Mouse (Mus musculus) stomach, embryonic 15.5 days (tissue): ENCODE measurements at regions not wholly inside any gene's neighbourhood (a gene's known extent, or its start where the extent isn't known, plus 50 kb on each side); places are given as distances from the start of the nearest gene placed in this dataset.
"Not testable (repeated sequence)": the region's sequence is repeated elsewhere in the genome, so short reads cannot be mapped to it uniquely, and the experiment has no call there.

Source experiments
- ATAC-seq: fragments of 200-750 bp; cut with Nextera tagmentation; 2 replicates; pipeline ENCODE4 v1.8.0; 2017; ENCODE audit warnings: low read depth, moderate number of reproducible peaks, moderate TSS enrichment; ENCODE audit not compliant: insufficient read depth, low FRiP score
- H3K27ac ChIP-seq: fragments of 300-500 bp; sonication (generic); 2 replicates; pipeline ENCODE4 v1.5.1; 2015; ENCODE audit warnings: mild to moderate bottlenecking, inconsistent platforms
- H3K27me3 ChIP-seq: fragments of 300-500 bp; sonication (generic); replicated peaks from 2 replicates; pipeline ENCODE4 v1.6.1; 2015; ENCODE audit warnings: inconsistent platforms
- H3K36me3 ChIP-seq: fragments of 300-500 bp; sonication (generic); 2 replicates; pipeline ENCODE4 v1.6.1; 2015; ENCODE audit warnings: inconsistent platforms
- H3K4me1 ChIP-seq: fragments of 300-500 bp; sonication (generic); 2 replicates; pipeline ENCODE4 v1.6.1; 2015; ENCODE audit warnings: inconsistent platforms
- H3K4me2 ChIP-seq: fragments of 300-500 bp; sonication (generic); 2 replicates; pipeline ENCODE4 v1.6.1; 2015; ENCODE audit warnings: mild to moderate bottlenecking, inconsistent platforms
- H3K4me3 ChIP-seq: fragments of 300-500 bp; sonication (generic); replicated peaks from 2 replicates; pipeline ENCODE4 v1.5.1; 2015; ENCODE audit warnings: inconsistent platforms
- H3K9ac ChIP-seq: fragments of 300-500 bp; sonication (generic); 2 replicates; pipeline ENCODE4 v1.6.1; 2015; ENCODE audit warnings: inconsistent platforms
- H3K9me3 ChIP-seq: fragments of 300-500 bp; sonication (generic); 2 replicates; pipeline ENCODE4 v1.6.1; 2016; ENCODE audit warnings: inconsistent platforms
- WGBS: fragments of 180-500 bp; shearing (Covaris S2); methylation state at CpG from one replicate; pipeline ENCODE4 v1.1.7; 2015; 5-methylcytosine and 5-hydroxymethylcytosine counted together

- no peak overlapping the region for H3K4me2 ChIP-seq
- H3K9ac ChIP-seq, result no peak overlapping the region
- H3K4me3 ChIP-seq, result no peak overlapping the region
- H3K9me3 ChIP-seq, result no peaks in the 10 kb centered on the region
- H3K36me3 ChIP-seq, result no peaks in the 10 kb centered on the region
- no peak overlapping the region for H3K27ac ChIP-seq
- no peaks in the 10 kb centered on the region for H3K27me3 ChIP-seq
- peak; percentile 27; the same call in 1 of the 2 replicates for ATAC-seq
- WGBS, result 13% methylated on average over 7 of the region's 7 CpGs
- no peaks in the 10 kb centered on the region for H3K4me1 ChIP-seq
These were observed 132.4 kb upstream of the Tmc3 start for GRCm38 (mm10) chr7:83452309-83452708.

- no peaks in the 10 kb centered on the region for H3K9me3 ChIP-seq
- H3K9ac ChIP-seq, result no peak overlapping the region
- H3K4me3 ChIP-seq, result no peak overlapping the region
- H3K27ac ChIP-seq, result peak overlapping the region; percentile 18; the same call in 1 of the 2 replicates
- ATAC-seq, result no peak
- H3K4me1 ChIP-seq, result no peaks in the 10 kb centered on the region
- H3K36me3 ChIP-seq, result no peaks in the 10 kb centered on the region
- 37% methylated on average over 3 of the region's 3 CpGs for WGBS
- no peak overlapping the region for H3K4me2 ChIP-seq
- H3K27me3 ChIP-seq, result no peaks in the 10 kb centered on the region
These were observed 125.2 kb upstream of the Tmc3 start for GRCm38 (mm10) chr7:83459520-83459919.

GRCm38 (mm10) chr7:83467006-83467405, 117.7 kb upstream of the Tmc3 start:
- Histone ChIP-seq H3K27me3 (no peaks in the 10 kb centered on the region), H3K4me1 (no peaks in the 10 kb centered on the region), H3K9ac (no peak overlapping the region), H3K27ac (no peak overlapping the region), H3K4me2 (no peak overlapping the region), H3K36me3 (no peaks in the 10 kb centered on the region), H3K4me3 (no peak overlapping the region), H3K9me3 (no peaks in the 10 kb centered on the region)
- 61% methylated on average over 8 of the region's 8 CpGs for WGBS
- ATAC-seq, result no peak

- not testable (repeated sequence) for H3K9me3 ChIP-seq, H3K27me3 ChIP-seq, ATAC-seq, H3K4me1 ChIP-seq, H3K4me2 ChIP-seq, H3K36me3 ChIP-seq, H3K9ac ChIP-seq, H3K27ac ChIP-seq, H3K4me3 ChIP-seq
- 95% methylated on average over 4 of the region's 4 CpGs for WGBS
These were observed 114.9 kb upstream of the Tmc3 start for GRCm38 (mm10) chr7:83469856-83470255.

GRCm38 (mm10) chr7:83471111-83471510, 113.6 kb upstream of the Tmc3 start:
- H3K27ac ChIP-seq, result no peak overlapping the region
- 56% methylated on average over 2 of the region's 2 CpGs for WGBS
- no peak overlapping the region for H3K4me3 ChIP-seq
- no peak for ATAC-seq
- H3K27me3 ChIP-seq, result no peaks in the 10 kb centered on the region; the same call in 1 of the 2 replicates
- no peak overlapping the region for H3K4me2 ChIP-seq
- no peak overlapping the region for H3K9ac ChIP-seq
- H3K4me1 ChIP-seq, result peaks cover 7% of the 10 kb centered on the region; the same call in 1 of the 2 replicates
- no peaks in the 10 kb centered on the region for H3K9me3 ChIP-seq
- no peaks in the 10 kb centered on the region for H3K36me3 ChIP-seq

GRCm38 (mm10) chr7:83474471-83474870, 110.3 kb upstream of the Tmc3 start:
- H3K9me3 ChIP-seq, result no peaks in the 10 kb centered on the region
- no peak for ATAC-seq
- no peaks in the 10 kb centered on the region for H3K36me3 ChIP-seq
- H3K27ac ChIP-seq, result no peak overlapping the region
- H3K4me3 ChIP-seq, result no peak overlapping the region
- no peak overlapping the region for H3K9ac ChIP-seq
- no peaks in the 10 kb centered on the region; the same call in 1 of the 2 replicates for H3K27me3 ChIP-seq
- H3K4me1 ChIP-seq, result peaks cover 19% of the 10 kb centered on the region
- H3K4me2 ChIP-seq, result no peak overlapping the region
- 81% methylated on average over 2 of the region's 2 CpGs for WGBS

- H3K4me1 ChIP-seq, result peaks cover 19% of the 10 kb centered on the region
- H3K9ac ChIP-seq, result no peak overlapping the region
- WGBS, result 29% methylated on average over 3 of the region's 3 CpGs
- H3K4me3 ChIP-seq, result no peak overlapping the region
- no peaks in the 10 kb centered on the region; the same call in 1 of the 2 replicates for H3K27me3 ChIP-seq
- H3K4me2 ChIP-seq, result no peak overlapping the region
- no peaks in the 10 kb centered on the region for H3K9me3 ChIP-seq
- peak; percentile 13; the same call in 1 of the 2 replicates for ATAC-seq
- H3K27ac ChIP-seq, result peak overlapping the region; percentile 67
- no peaks in the 10 kb centered on the region for H3K36me3 ChIP-seq
These were observed 109.7 kb upstream of the Tmc3 start for GRCm38 (mm10) chr7:83474986-83475385.

GRCm38 (mm10) chr7:83475438-83476160, 109.1 kb upstream of the Tmc3 start:
- ATAC-seq, result no peak
- WGBS, result 52% methylated on average over 8 of the region's 8 CpGs
- no peak overlapping the region for H3K9ac ChIP-seq

GRCm38 (mm10) chr7:83476161-83476495, 108.6 kb upstream of the Tmc3 start:
- no peaks in the 10 kb centered on the region; the same call in 1 of the 2 replicates for H3K27me3 ChIP-seq
- H3K36me3 ChIP-seq, result no peaks in the 10 kb centered on the region
- no peak overlapping the region for H3K4me2 ChIP-seq
- no peak overlapping the region for H3K4me3 ChIP-seq
- 34% methylated on average over 3 of the region's 3 CpGs for WGBS
- peaks cover 19% of the 10 kb centered on the region for H3K4me1 ChIP-seq
- H3K9ac ChIP-seq, result no peak overlapping the region
- H3K9me3 ChIP-seq, result no peaks in the 10 kb centered on the region
- ATAC-seq, result no peak
- H3K27ac ChIP-seq, result peak overlapping the region; percentile 67; the same call in 1 of the 2 replicates

More at GRCm38 (mm10) chr7:83475438-83476160, 109.1 kb upstream of the Tmc3 start:
- no peaks in the 10 kb centered on the region; the same call in 1 of the 2 replicates for H3K27me3 ChIP-seq
- no peak overlapping the region for H3K4me2 ChIP-seq
- H3K4me1 ChIP-seq, result peaks cover 19% of the 10 kb centered on the region
- H3K4me3 ChIP-seq, result no peak overlapping the region
- H3K36me3 ChIP-seq, result no peaks in the 10 kb centered on the region
- H3K9me3 ChIP-seq, result no peaks in the 10 kb centered on the region
- H3K27ac ChIP-seq, result peak overlapping the region; percentile 67

GRCm38 (mm10) chr7:83476861-83477260, 107.9 kb upstream of the Tmc3 start:
- H3K4me1 ChIP-seq, result peaks cover 19% of the 10 kb centered on the region
- no peak overlapping the region for H3K4me2 ChIP-seq
- ATAC-seq, result no peak
- H3K9ac ChIP-seq, result no peak overlapping the region
- H3K4me3 ChIP-seq, result no peak overlapping the region
- no peaks in the 10 kb centered on the region for H3K36me3 ChIP-seq
- no peaks in the 10 kb centered on the region for H3K9me3 ChIP-seq
- peak overlapping the region; percentile 67 for H3K27ac ChIP-seq
- H3K27me3 ChIP-seq, result no peaks in the 10 kb centered on the region; the same call in 1 of the 2 replicates
- WGBS, result 58% methylated on average over 3 of the region's 3 CpGs

- 29% methylated on average over 7 of the region's 7 CpGs for WGBS
- no peak overlapping the region for H3K4me3 ChIP-seq
- H3K9ac ChIP-seq, result no peak overlapping the region
- H3K4me1 ChIP-seq, result peaks cover 19% of the 10 kb centered on the region
- ATAC-seq, result peak; percentile 67; the same call in 1 of the 2 replicates
- peak overlapping the region; percentile 80 for H3K27ac ChIP-seq
- H3K4me2 ChIP-seq, result peak overlapping the region; percentile 14; the same call in 1 of the 2 replicates
- no peaks in the 10 kb centered on the region for H3K27me3 ChIP-seq
- no peaks in the 10 kb centered on the region for H3K9me3 ChIP-seq
- H3K36me3 ChIP-seq, result no peaks in the 10 kb centered on the region
These were observed 107.0 kb upstream of the Tmc3 start for GRCm38 (mm10) chr7:83477661-83478121.

GRCm38 (mm10) chr7:83481655-83482054, 103.1 kb upstream of the Tmc3 start:
- H3K27me3 ChIP-seq, result no peaks in the 10 kb centered on the region
- H3K9ac ChIP-seq, result no peak overlapping the region
- no peak overlapping the region for H3K4me3 ChIP-seq
- peaks cover 7% of the 10 kb centered on the region; the same call in 1 of the 2 replicates for H3K4me1 ChIP-seq
- no peak overlapping the region for H3K27ac ChIP-seq
- no peaks in the 10 kb centered on the region for H3K9me3 ChIP-seq
- no peaks in the 10 kb centered on the region for H3K36me3 ChIP-seq
- H3K4me2 ChIP-seq, result no peak overlapping the region
- no peak for ATAC-seq
